Mouse (Mus musculus) colon, adult 2 months (tissue): ENCODE results near the gene Nkapl. TPM values are rescaled to one million over a fixed set of nuclear protein-coding genes. Genes with fewer than 3 reads are reported as not detected.

Experiments
- polyA plus RNA-seq: library from polyadenylated mRNA; depleted of rRNA; stranded (reverse); fragments of >200 nt; gene quantifications from 2 replicates; pipeline ENCODE4 v1.2.3, GENCODE M21; 2012; rRNA removed

Gene Nkapl
- 0.24 and 0.31 TPM in 2 replicates for polyA plus RNA-seq

GRCm38 (mm10) chr13:21468061-21469019, at the start of gene Nkapl:
TSS of gene Nkapl (minus strand) at chr13:21468509.

GRCm38 (mm10) chr13:21501182-21501581, 32.9 kb upstream of the Nkapl start, which contains the start of gene Gm11273:
TSS of gene Gm11273 (minus strand) at chr13:21501418.

GRCm38 (mm10) chr13:21495080-21495479, 26.8 kb upstream of the Nkapl start, which contains the start of gene AK157302:
TSS of gene AK157302 (plus strand) at chr13:21495223.

GRCm38 (mm10) chr13:21478759-21479670, 10.7 kb upstream of the Nkapl start, which contains the start of the genes Zkscan4 and Gm10065:
TSS of gene Zkscan4 (plus strand) at chr13:21478907.
TSS of gene Gm10065 (minus strand) at chr13:21479441.

GRCm38 (mm10) chr13:21453449-21453848, 14.9 kb downstream of the Nkapl start, which contains the start of gene Zscan26:
TSS of gene Zscan26 (minus strand) at chr13:21453730.

GRCm38 (mm10) chr13:21440503-21441206, 27.7 kb downstream of the Nkapl start, which contains the start of gene Pgbd1:
TSS of gene Pgbd1 (minus strand) at chr13:21441058.

Other genes with a start within 250 kb of the Nkapl start
- not detected in 2 replicates for gene Gpx5, start 175.8 kb downstream of the Nkapl start, polyA plus RNA-seq
- gene Gpx6, start 156.4 kb downstream of the Nkapl start, polyA plus RNA-seq: not detected in 2 replicates
- gene Olfr1367, start 121.6 kb downstream of the Nkapl start, polyA plus RNA-seq: not detected in 2 replicates
- 0.37 and 0.41 TPM in 2 replicates for gene Zscan12, start 105.7 kb downstream of the Nkapl start, polyA plus RNA-seq
- 17.4 and 19.1 TPM in 2 replicates for gene Zkscan3, start 65.8 kb downstream of the Nkapl start, polyA plus RNA-seq
- gene Pgbd1, start 27.5 kb downstream of the Nkapl start, polyA plus RNA-seq: 0.19 and 0.25 TPM in 2 replicates
- 5.5 and 6.3 TPM in 2 replicates for gene Zscan26, start 14.8 kb downstream of the Nkapl start, polyA plus RNA-seq
- 0.27 and 0.69 TPM in 2 replicates for gene Zkscan4, start 10.4 kb upstream of the Nkapl start, polyA plus RNA-seq
- gene Gm10065, start 10.9 kb upstream of the Nkapl start, polyA plus RNA-seq: not detected in 2 replicates
- 0.09 and 0.13 TPM in 2 replicates for gene AK157302, start 26.7 kb upstream of the Nkapl start, polyA plus RNA-seq
- gene Gm11273, start 32.9 kb upstream of the Nkapl start, polyA plus RNA-seq: 18.9 and 28.5 TPM in 2 replicates
- 0.98 and 1.7 TPM in 2 replicates for gene Zkscan8, start 62.6 kb upstream of the Nkapl start, polyA plus RNA-seq
- not detected in 2 replicates for gene Olfr1366, start 74.3 kb upstream of the Nkapl start, polyA plus RNA-seq
- gene Olfr1535, start 91.4 kb upstream of the Nkapl start, polyA plus RNA-seq: not detected in 2 replicates
- gene Olfr1364, start 113.2 kb upstream of the Nkapl start, polyA plus RNA-seq: not detected in 2 replicates
- not detected in 2 replicates for gene Olfr1362, start 145.5 kb upstream of the Nkapl start, polyA plus RNA-seq
- not detected in 2 replicates for gene Olfr11, start 174.0 kb upstream of the Nkapl start, polyA plus RNA-seq
- not detected in 2 replicates for gene Olfr1361, start 194.9 kb upstream of the Nkapl start, polyA plus RNA-seq
- gene Olfr1360, start 208.9 kb upstream of the Nkapl start, polyA plus RNA-seq: not detected in 2 replicates
- not detected in 2 replicates for gene Olfr1359, start 229.6 kb upstream of the Nkapl start, polyA plus RNA-seq
- gene Hist1h2bl, start 247.6 kb upstream of the Nkapl start, polyA plus RNA-seq: 11.8 and 13.4 TPM in 2 replicates
- 41.0 and 55.3 TPM in 2 replicates for gene Hist1h2ai, start 247.9 kb upstream of the Nkapl start, polyA plus RNA-seq
- gene Hist1h3h, start 249.2 kb upstream of the Nkapl start, polyA plus RNA-seq: 40.1 and 49.5 TPM in 2 replicates